Mouse (Mus musculus): ENCODE data around the gene Mast4. TPM values are rescaled to one million over a fixed set of nuclear protein-coding genes. Genes with fewer than 3 reads are reported as not detected.

Mast4 gene
- polyA plus RNA-seq, 1 experiment: 51.8 TPM

GRCm38 (mm10) chr13:103291098-103291497 is 43.2 kb downstream of the Mast4 start:
- Histone ChIP-seq H3K27ac (ENCODE audit: insufficient read depth, low read length) (no peak overlapping the region), H3K4me3 (ENCODE audit: insufficient read depth, low read length) (no peak overlapping the region), H3K4me1 (ENCODE audit: control insufficient read depth, insufficient read depth, low read length) (peaks cover 4% of the 10 kb centered on the region; the same call in 1 of the 2 replicates)
- TF ChIP-seq POLR2A (IDR thresholded peaks at IDR 0.05; ENCODE audit: low read depth, low read length) (no peak), CTCF (IDR thresholded peaks at IDR 0.05; ENCODE audit: borderline replicate concordance, insufficient read depth, low read length) (no peak)

- TF ChIP-seq POLR2A (IDR thresholded peaks at IDR 0.05; ENCODE audit: low read depth, low read length): no peak
- TF ChIP-seq CTCF (IDR thresholded peaks at IDR 0.05; ENCODE audit: borderline replicate concordance, insufficient read depth, low read length): no peak
- Histone ChIP-seq H3K4me3 (ENCODE audit: insufficient read depth, low read length) (no peak overlapping the region), H3K27ac (ENCODE audit: insufficient read depth, low read length) (no peak overlapping the region), H3K4me1 (ENCODE audit: control insufficient read depth, insufficient read depth, low read length) (0 out of 2 replicates have a peak, but pooled peaks cover under 1% of the 10 kb centered on the region)
Measured at GRCm38 (mm10) chr13:103285821-103286220, 48.5 kb downstream of the Mast4 start.

GRCm38 (mm10) chr13:103285036-103285435 is 49.3 kb downstream of the Mast4 start:
- no peak for TF ChIP-seq POLR2A (IDR thresholded peaks at IDR 0.05; ENCODE audit: low read depth, low read length)
- no peak for TF ChIP-seq CTCF (IDR thresholded peaks at IDR 0.05; ENCODE audit: borderline replicate concordance, insufficient read depth, low read length)
- no peak overlapping the region for H3K4me3 ChIP-seq (ENCODE audit: insufficient read depth, low read length)
- no peaks in the 10 kb centered on the region for H3K4me1 ChIP-seq (ENCODE audit: control insufficient read depth, insufficient read depth, low read length)
- H3K27ac ChIP-seq (ENCODE audit: insufficient read depth, low read length): no peak overlapping the region

DNA sequence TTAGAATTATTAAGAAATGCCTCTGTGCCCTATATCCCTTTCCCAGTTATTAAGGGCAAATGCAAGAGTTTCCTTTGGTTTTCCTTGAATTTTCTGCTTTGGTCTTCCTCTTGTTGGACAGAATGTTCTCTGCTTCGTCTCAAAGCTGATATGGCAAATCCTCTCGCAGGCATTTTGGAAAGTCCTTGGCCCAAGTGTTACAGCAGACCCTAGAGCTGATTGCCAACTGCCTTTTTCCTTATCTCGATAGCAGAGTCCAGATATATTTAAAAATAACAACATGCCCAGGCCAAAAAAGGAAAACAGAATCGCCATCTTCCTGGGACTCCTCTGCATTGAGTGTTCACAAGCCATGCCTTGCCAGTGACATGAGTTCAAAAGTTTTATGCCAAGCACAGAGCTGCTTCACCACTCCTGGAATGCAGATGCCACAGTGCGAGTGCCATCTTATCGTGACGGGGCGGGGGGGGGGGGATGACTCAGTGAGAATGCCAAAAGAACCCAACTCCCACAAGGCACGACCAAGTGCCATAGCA is 63.4 kb downstream of the Mast4 start:
- H3K27ac ChIP-seq (ENCODE audit: insufficient read depth, low read length): no peak overlapping the region
- no peak overlapping the region for H3K4me3 ChIP-seq (ENCODE audit: insufficient read depth, low read length)
- TF ChIP-seq CTCF (IDR thresholded peaks at IDR 0.05; ENCODE audit: borderline replicate concordance, insufficient read depth, low read length): no peak
- no peak for TF ChIP-seq POLR2A (IDR thresholded peaks at IDR 0.05; ENCODE audit: low read depth, low read length)
- H3K4me1 ChIP-seq (ENCODE audit: control insufficient read depth, insufficient read depth, low read length): 0 out of 2 replicates have a peak, but pooled peaks cover 2% of the 10 kb centered on the region

GRCm38 (mm10) chr13:103262707-103263106 is 71.6 kb downstream of the Mast4 start:
- Histone ChIP-seq H3K4me1 (ENCODE audit: control insufficient read depth, insufficient read depth, low read length) (no peaks in the 10 kb centered on the region), H3K27ac (ENCODE audit: insufficient read depth, low read length) (no peak overlapping the region), H3K4me3 (ENCODE audit: insufficient read depth, low read length) (no peak overlapping the region)
- TF ChIP-seq POLR2A (IDR thresholded peaks at IDR 0.05; ENCODE audit: low read depth, low read length): no peak
- no peak for TF ChIP-seq CTCF (IDR thresholded peaks at IDR 0.05; ENCODE audit: borderline replicate concordance, insufficient read depth, low read length)

DNA sequence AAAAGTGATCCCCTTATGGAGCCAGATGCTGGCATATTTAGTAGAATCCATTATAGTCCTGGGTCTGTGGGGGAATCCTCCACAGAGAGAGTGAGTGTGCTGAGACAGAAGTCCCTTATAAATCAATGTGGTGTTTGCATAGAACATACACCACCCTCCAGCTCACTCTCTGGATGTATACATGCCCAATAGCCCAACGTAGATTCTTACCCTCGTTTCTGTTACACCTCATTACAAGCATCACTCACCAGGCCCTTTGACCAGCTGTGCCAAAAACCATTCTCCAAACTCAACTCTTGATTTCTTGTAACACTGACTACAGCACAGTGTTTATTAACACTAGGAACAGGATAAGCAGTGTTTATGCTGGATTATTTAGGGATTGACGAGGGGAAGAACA is 72.2 kb downstream of the Mast4 start:
- no peak for TF ChIP-seq POLR2A (IDR thresholded peaks at IDR 0.05; ENCODE audit: low read depth, low read length)
- TF ChIP-seq CTCF (IDR thresholded peaks at IDR 0.05; ENCODE audit: borderline replicate concordance, insufficient read depth, low read length): no peak
- no peak overlapping the region for H3K27ac ChIP-seq (ENCODE audit: insufficient read depth, low read length)
- H3K4me3 ChIP-seq (ENCODE audit: insufficient read depth, low read length): no peak overlapping the region
- H3K4me1 ChIP-seq (ENCODE audit: control insufficient read depth, insufficient read depth, low read length): no peaks in the 10 kb centered on the region

DNA sequence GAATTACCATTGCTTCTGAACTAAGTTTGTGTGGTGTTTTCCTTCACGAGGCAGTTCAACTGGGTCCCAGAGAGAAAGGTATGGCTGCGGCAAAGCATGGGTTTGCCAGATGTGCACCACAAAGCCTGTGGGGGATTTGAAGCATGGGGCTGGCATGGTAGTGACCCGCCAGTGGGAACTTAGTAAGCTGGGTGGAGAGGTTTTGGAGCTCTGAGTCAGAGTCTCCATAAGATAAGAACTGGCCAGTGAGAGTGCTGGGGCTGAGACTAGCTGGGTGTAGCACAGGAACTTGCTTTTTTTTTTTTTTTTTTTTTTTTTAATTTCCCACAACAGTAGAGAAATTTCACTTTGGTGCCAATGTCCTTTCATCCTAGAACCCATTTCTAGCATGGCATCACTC is 73.9 kb downstream of the Mast4 start:
- Histone ChIP-seq H3K4me1 (ENCODE audit: control insufficient read depth, insufficient read depth, low read length) (no peaks in the 10 kb centered on the region), H3K27ac (ENCODE audit: insufficient read depth, low read length) (no peak overlapping the region), H3K4me3 (ENCODE audit: insufficient read depth, low read length) (no peak overlapping the region)
- no peak for TF ChIP-seq POLR2A (IDR thresholded peaks at IDR 0.05; ENCODE audit: low read depth, low read length)
- no peak for TF ChIP-seq CTCF (IDR thresholded peaks at IDR 0.05; ENCODE audit: borderline replicate concordance, insufficient read depth, low read length)

DNA sequence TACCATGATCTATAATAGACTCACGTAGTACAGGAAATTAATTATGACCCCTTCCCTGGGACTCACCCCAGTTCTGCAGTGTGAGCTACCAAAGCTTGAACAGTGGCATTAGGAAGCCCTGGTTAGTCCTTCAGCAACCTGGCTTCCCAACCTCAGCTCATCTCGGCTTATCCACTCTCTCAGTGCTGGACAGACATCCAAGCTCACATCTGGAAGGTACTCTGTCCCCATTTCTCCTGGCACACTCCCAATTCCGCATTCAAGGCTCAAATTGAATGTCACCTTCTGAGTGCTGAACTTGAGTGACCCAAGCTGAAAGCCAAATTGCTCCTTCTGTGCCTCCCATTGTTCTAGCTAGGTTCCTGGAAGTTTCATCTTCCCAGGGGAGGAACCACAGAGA is 76.2 kb downstream of the Mast4 start:
- TF ChIP-seq CTCF (IDR thresholded peaks at IDR 0.05; ENCODE audit: borderline replicate concordance, insufficient read depth, low read length) (no peak), POLR2A (IDR thresholded peaks at IDR 0.05; ENCODE audit: low read depth, low read length) (no peak)
- H3K4me1 ChIP-seq (ENCODE audit: control insufficient read depth, insufficient read depth, low read length): no peaks in the 10 kb centered on the region
- no peak overlapping the region for H3K27ac ChIP-seq (ENCODE audit: insufficient read depth, low read length)
- H3K4me3 ChIP-seq (ENCODE audit: insufficient read depth, low read length): no peak overlapping the region

DNA sequence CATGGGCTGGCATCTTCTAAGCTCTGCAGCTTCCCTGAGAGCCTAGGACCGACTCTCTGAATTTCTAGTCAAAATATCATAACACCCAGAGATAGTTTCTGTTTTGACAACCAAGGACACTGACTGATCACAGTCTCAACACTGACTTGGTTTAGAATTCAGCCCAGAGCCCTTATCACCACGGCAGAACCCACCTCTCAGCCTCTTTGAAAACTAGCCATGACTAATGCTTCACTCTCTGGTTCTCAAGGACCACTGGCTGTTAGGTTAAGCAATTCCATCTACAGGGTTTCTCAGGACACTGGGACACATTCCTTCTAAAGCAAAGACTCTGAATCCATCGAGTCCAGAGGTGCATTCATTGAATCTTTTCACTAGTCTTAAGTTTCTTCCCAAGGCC is 79.4 kb downstream of the Mast4 start:
- Histone ChIP-seq H3K4me1 (ENCODE audit: control insufficient read depth, insufficient read depth, low read length) (no peaks in the 10 kb centered on the region), H3K4me3 (ENCODE audit: insufficient read depth, low read length) (no peak overlapping the region), H3K27ac (ENCODE audit: insufficient read depth, low read length) (no peak overlapping the region)
- no peak for TF ChIP-seq POLR2A (IDR thresholded peaks at IDR 0.05; ENCODE audit: low read depth, low read length)
- no peak for TF ChIP-seq CTCF (IDR thresholded peaks at IDR 0.05; ENCODE audit: borderline replicate concordance, insufficient read depth, low read length)

GRCm38 (mm10) chr13:103253077-103253476 is 81.2 kb downstream of the Mast4 start:
- no peak for TF ChIP-seq POLR2A (IDR thresholded peaks at IDR 0.05; ENCODE audit: low read depth, low read length)
- TF ChIP-seq CTCF (IDR thresholded peaks at IDR 0.05; ENCODE audit: borderline replicate concordance, insufficient read depth, low read length): no peak
- Histone ChIP-seq H3K4me1 (ENCODE audit: control insufficient read depth, insufficient read depth, low read length) (no peaks in the 10 kb centered on the region), H3K4me3 (ENCODE audit: insufficient read depth, low read length) (no peak overlapping the region)

More at GRCm38 (mm10) chr13:103253077-103253476, 81.2 kb downstream of the Mast4 start:
- H3K27ac ChIP-seq (ENCODE audit: insufficient read depth, low read length): no peak overlapping the region
